Mouse (Mus musculus) right cerebral cortex, adult 2 months (tissue): ENCODE data around the gene Alox15.

Source experiments
- DNase-seq, 2 experiments: peaks; one replicate each; pipeline ENCODE4 v3.0.0; 2021 to 2022; ENCODE audit warnings: low spot score in 2 of 2

Alox15 gene

GRCm38 (mm10) chr11:70308296-70308695, 43.5 kb downstream of the Alox15 start:
- no peak for DNase-seq

- DNase-seq, result no peak
Observed at GRCm38 (mm10) chr11:70306159-70306558, 45.7 kb downstream of the Alox15 start.

GRCm38 (mm10) chr11:70302293-70302692, 49.5 kb downstream of the Alox15 start:
- no peak for DNase-seq

GRCm38 (mm10) chr11:70297836-70298454, 53.9 kb downstream of the Alox15 start:
- no peak for DNase-seq

- DNase-seq, result no peak
Observed at GRCm38 (mm10) chr11:70297405-70297804, 54.4 kb downstream of the Alox15 start.
